Mouse (Mus musculus): ENCODE measurements around the gene Ankrd52.

Ankrd52 gene

DNA sequence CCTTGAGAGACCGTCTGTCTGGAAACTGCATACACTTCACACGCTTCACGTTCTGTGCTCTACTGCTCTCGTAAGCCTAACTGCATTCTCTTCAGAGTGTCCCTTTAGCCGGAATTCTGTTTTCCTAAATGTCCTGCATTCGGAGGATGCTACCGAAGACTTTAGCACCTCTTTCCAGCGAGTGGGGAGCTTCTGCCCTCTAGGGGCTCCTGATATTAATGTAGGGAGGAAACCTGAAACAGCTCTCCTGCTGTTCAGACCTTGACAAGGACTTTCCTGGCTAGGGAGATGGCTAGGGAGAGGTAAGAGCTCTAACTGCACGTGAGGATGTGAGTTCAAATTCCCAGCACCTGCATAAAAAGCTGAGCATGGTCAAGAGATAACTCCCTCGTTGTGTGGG lies 63.5 kb downstream of the Ankrd52 start:
- no peak for DNase-seq (ENCODE audit: low spot score)

- no peak for DNase-seq (ENCODE audit: low spot score)
Observed at GRCm38 (mm10) chr10:128441324-128442119, 64.6 kb downstream of the Ankrd52 start.

DNA sequence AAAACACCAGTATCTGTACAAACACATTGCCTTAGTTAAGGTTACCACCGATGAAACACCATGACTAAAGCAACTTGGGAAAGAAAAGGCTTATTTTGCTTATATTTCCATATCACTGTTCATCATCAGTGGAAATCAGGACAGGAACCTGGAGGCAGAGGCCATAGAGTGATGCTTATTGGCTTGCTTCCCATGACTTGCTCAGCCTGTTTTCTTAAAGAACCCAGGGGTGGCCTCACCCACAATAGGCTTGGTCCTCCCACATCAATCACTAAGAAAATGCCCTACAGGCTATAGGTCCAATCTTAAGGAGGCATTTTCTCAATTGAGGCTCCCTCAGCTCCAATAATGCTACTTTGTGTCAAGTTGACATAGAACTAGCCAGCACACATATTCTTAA lies 65.8 kb downstream of the Ankrd52 start:
- DNase-seq (ENCODE audit: low spot score), result no peak

DNA sequence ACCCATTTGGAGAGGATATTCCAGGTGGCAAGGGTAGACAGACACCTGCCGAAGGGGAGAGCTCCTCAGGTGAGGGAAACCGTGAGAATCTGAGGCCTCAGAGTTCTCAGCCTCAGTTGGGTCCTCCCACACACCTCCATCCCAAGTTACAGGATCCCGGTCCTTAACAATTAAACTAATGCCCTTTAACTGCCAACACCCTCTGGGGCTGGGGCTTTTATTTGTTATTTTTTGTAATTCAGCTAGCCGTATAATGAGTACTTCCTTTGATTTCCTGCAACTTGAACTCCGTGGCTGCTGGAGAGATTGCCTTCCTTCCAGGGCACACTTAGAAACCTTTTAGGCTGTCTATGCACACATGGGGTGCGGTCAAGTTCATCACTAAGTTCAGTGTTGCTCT lies 67.4 kb downstream of the Ankrd52 start:
- no peak for DNase-seq (ENCODE audit: low spot score)

GRCm38 (mm10) chr10:128445407-128445806 lies 68.5 kb downstream of the Ankrd52 start:
- DNase-seq (ENCODE audit: low spot score), result no peak

DNA sequence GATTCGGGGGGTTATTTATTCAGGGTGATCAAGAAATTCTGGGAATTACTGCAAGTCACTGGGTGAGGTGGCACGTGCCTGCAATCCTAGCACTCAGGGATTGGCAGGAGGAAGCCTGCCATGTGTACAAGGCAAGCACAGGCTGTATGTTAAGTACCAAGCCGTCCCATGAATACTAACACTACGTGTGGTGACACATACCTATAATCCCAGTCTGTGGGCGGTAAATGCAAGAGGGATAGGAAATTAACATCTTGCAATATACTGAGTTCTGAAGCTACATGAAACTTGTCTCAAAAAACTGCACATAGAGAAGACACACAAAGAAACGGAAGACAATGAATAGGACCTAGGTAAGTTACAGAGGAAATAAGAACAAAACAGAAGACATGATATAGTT lies 74.1 kb downstream of the Ankrd52 start:
- DNase-seq (ENCODE audit: low spot score), result no peak

DNA sequence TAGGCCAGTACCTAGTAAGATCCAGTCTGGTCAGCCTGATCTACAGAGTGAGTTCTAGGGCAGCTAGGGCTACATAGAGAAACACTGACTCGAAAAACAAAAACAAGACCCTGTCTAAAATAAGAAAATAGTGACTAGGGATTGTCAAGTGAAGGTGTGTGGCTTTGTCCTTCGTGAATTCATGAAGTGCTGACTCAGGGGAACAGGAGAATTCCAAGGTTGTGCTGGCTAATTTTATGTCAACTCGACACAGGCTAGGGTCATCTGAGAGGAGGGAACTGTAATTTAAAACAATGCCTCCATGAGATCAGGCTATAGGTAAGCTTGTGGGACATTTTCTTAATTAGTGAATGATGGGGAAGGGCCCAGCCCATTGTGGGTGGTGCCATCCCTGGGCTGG lies 77.6 kb downstream of the Ankrd52 start:
- no peak for DNase-seq (ENCODE audit: low spot score)

GRCm38 (mm10) chr10:128455280-128455679 lies 78.4 kb downstream of the Ankrd52 start:
- peak; percentile 79 for DNase-seq (ENCODE audit: low spot score)

DNA sequence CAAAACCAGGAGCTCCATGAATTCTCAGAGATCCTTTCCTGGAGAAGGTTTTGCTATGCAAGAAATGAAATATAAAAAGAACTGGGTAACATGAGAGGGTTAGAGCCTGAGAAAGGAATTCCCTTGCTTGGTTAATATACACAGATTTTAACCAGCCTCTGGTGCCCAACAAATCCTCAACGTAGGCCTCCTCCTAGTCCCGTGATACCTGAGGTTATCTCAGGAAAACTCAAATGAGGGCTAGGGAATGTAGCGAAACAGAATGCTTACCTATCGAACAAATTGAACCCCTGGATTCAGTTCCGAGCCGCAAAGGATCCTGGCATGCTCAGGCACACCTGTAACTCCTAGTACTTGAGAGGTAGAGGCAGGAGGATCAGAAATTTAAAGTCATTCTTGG lies 80.8 kb downstream of the Ankrd52 start:
- no peak for DNase-seq (ENCODE audit: low spot score)

Measured in testis, postnatal 10 days (tissue).